Mouse (Mus musculus): ENCODE results near the gene Rgs14.

GRCm38 (mm10) chr13:55407341-55407740, 37.8 kb downstream of the Rgs14 start:
- TF ChIP-seq TAL1 (IDR thresholded peaks at IDR 0.05; ENCODE audit: low read length) = no peak
- TF ChIP-seq GATA1 (IDR thresholded peaks at IDR 0.05; ENCODE audit: low read length) = no peak
